Mouse (Mus musculus) CH12.LX (cell line): ENCODE measurements at regions not wholly inside any gene's neighbourhood (a gene's known extent, or its start where the extent isn't known, plus 50 kb on each side); places are given as distances from the start of the nearest gene placed in this dataset.

Source experiments
- DNase-seq: peaks from one replicate; pipeline ENCODE4 v3.0.0-alpha.2; 2013; ENCODE audit errors: extremely low read depth
- H3K27ac ChIP-seq: 2 replicates; pipeline ENCODE4 v1.5.1; 2012; ENCODE audit warnings: low read depth, mild to moderate bottlenecking, control low read depth, moderate library complexity; ENCODE audit not compliant: insufficient read depth
- H3K27me3 ChIP-seq: replicated peaks from 2 replicates; pipeline ENCODE3; 2012; ENCODE audit warnings: inconsistent platforms
- H3K36me3 ChIP-seq, 2 experiments: replicated peaks in 1 of 2; 2 replicates each; pipeline versions ENCODE3 to v1.6.1; 2012; ENCODE audit warnings: inconsistent platforms in 1 of 2, low read length in 1 of 2, mild to moderate bottlenecking in 1 of 2, mixed read lengths in 1 of 2, moderate library complexity in 1 of 2; ENCODE audit not compliant: control insufficient read depth in 1 of 2, insufficient read depth in 1 of 2
- H3K4me1 ChIP-seq, 2 experiments: 2 replicates each; pipeline ENCODE4 v1.6.1; 2012; ENCODE audit warnings: inconsistent platforms in 1 of 2, moderate library complexity in 1 of 2; ENCODE audit not compliant: insufficient read depth in 2 of 2, control insufficient read depth in 1 of 2
- H3K4me2 ChIP-seq: 2 replicates; pipeline ENCODE4 v1.6.1; 2012; ENCODE audit warnings: low read depth, mild to moderate bottlenecking, control low read depth; ENCODE audit not compliant: poor library complexity, insufficient read depth, severe bottlenecking
- H3K4me3 ChIP-seq, 3 experiments: fragments of 150-350 bp in 1 of 3; sonication (generic) in 1 of 3; replicated peaks in 1 of 3; 2 replicates each; pipeline versions ENCODE3 to v1.5.1; 2011 to 2012; ENCODE audit warnings: low read depth in 2 of 3, low read length in 2 of 3, mild to moderate bottlenecking in 2 of 3, moderate library complexity in 2 of 3, control low read depth in 1 of 3, improper control_type of control experiment in 1 of 3, inconsistent platforms in 1 of 3, mixed read lengths in 1 of 3; ENCODE audit not compliant: poor library complexity in 1 of 3
- H3K79me2 ChIP-seq: replicated peaks from 2 replicates; pipeline ENCODE4 v1.6.1; 2012; ENCODE audit warnings: mild to moderate bottlenecking, moderate library complexity; ENCODE audit not compliant: control insufficient read depth, poor library complexity, insufficient read depth, severe bottlenecking; ENCODE audit errors: extremely low read depth
- H3K9ac ChIP-seq: 2 replicates; pipeline ENCODE4 v1.6.1; 2012; ENCODE audit warnings: low read depth, mild to moderate bottlenecking, control low read depth, moderate library complexity; ENCODE audit not compliant: insufficient read depth
- H3K9me3 ChIP-seq: replicated peaks from 2 replicates; pipeline ENCODE3; 2012; ENCODE audit warnings: low read length, inconsistent platforms, mixed read lengths
- BHLHE40 ChIP-seq: IDR thresholded peaks from 2 replicates; pipeline ENCODE4 v1.6.1; 2011; ENCODE audit warnings: mild to moderate bottlenecking, low read depth, low read length, improper control_type of control experiment
- CHD1 ChIP-seq: IDR thresholded peaks from 2 replicates; pipeline ENCODE4 v1.6.1; 2012; ENCODE audit warnings: low read depth, low read length, improper control_type of control experiment, inconsistent platforms
- CTCF ChIP-seq, 2 experiments: IDR thresholded peaks in 1 of 2; conservative IDR thresholded peaks in 1 of 2; 2 replicates each; pipeline ENCODE4 v1.5.1; 2011 to 2012; ENCODE audit warnings: low read depth in 2 of 2, low read length in 2 of 2, improper control_type of control experiment in 1 of 2, inconsistent platforms in 1 of 2, mild to moderate bottlenecking in 1 of 2, moderate library complexity in 1 of 2
- ELF1 ChIP-seq: IDR thresholded peaks from 2 replicates; pipeline ENCODE4 v1.6.1; 2014; ENCODE audit warnings: low read depth, mild to moderate bottlenecking, inconsistent platforms, low read length, improper control_type of control experiment
- ETS1 ChIP-seq: conservative IDR thresholded peaks from 2 replicates; pipeline ENCODE4 v1.6.1; 2012; ENCODE audit warnings: low read depth, mild to moderate bottlenecking, inconsistent platforms, low read length, improper control_type of control experiment, moderate library complexity
- IRF4 ChIP-seq: IDR thresholded peaks from 2 replicates; pipeline ENCODE4 v1.6.1; 2014; ENCODE audit warnings: low read depth, mild to moderate bottlenecking, inconsistent platforms, low read length, improper control_type of control experiment
- JUN ChIP-seq: IDR thresholded peaks from 2 replicates; pipeline ENCODE4 v1.6.1; 2011; ENCODE audit warnings: low read depth, mild to moderate bottlenecking, low read length, improper control_type of control experiment, moderate library complexity; ENCODE audit not compliant: insufficient read depth
- JUND ChIP-seq: conservative IDR thresholded peaks from 2 replicates; pipeline ENCODE4 v1.6.1; 2011; ENCODE audit warnings: low read depth, low read length, improper control_type of control experiment
- KAT2A ChIP-seq: IDR thresholded peaks from 2 replicates; pipeline ENCODE4 v1.6.1; 2012; ENCODE audit warnings: low read length, improper control_type of control experiment, inconsistent platforms; ENCODE audit not compliant: insufficient replicate concordance
- MAFK ChIP-seq: IDR thresholded peaks from 2 replicates; pipeline ENCODE4 v1.6.1; 2011; ENCODE audit warnings: low read length, improper control_type of control experiment; ENCODE audit not compliant: insufficient replicate concordance
- MEF2A ChIP-seq: IDR thresholded peaks from 2 replicates; pipeline ENCODE4 v1.6.1; 2014; ENCODE audit warnings: low read depth, mild to moderate bottlenecking, inconsistent platforms, low read length, improper control_type of control experiment, borderline replicate concordance
- NELFE ChIP-seq: IDR thresholded peaks from 2 replicates; pipeline ENCODE4 v1.6.1; 2011; ENCODE audit warnings: low read depth, low read length, improper control_type of control experiment
- NRF1 ChIP-seq: IDR thresholded peaks from 2 replicates; pipeline ENCODE4 v1.6.1; 2014; ENCODE audit warnings: low read depth, mild to moderate bottlenecking, inconsistent platforms, low read length, improper control_type of control experiment, moderate library complexity
- RCOR1 ChIP-seq: conservative IDR thresholded peaks from 2 replicates; pipeline ENCODE4 v1.6.1; 2012; ENCODE audit warnings: low read depth, mild to moderate bottlenecking, inconsistent platforms, low read length, improper control_type of control experiment
- SMC3 ChIP-seq: IDR thresholded peaks from 2 replicates; pipeline ENCODE4 v1.6.1; 2011; ENCODE audit warnings: low read depth, low read length, improper control_type of control experiment
- TCF12 ChIP-seq: IDR thresholded peaks from 2 replicates; pipeline ENCODE4 v1.6.1; 2014; ENCODE audit warnings: low read depth, mild to moderate bottlenecking, inconsistent platforms, low read length, improper control_type of control experiment
- USF1 ChIP-seq: IDR thresholded peaks from 2 replicates; pipeline ENCODE4 v1.6.1; 2014; ENCODE audit warnings: low read depth, mild to moderate bottlenecking, inconsistent platforms, low read length, improper control_type of control experiment
- USF2 ChIP-seq: conservative IDR thresholded peaks from 2 replicates; pipeline ENCODE4 v1.6.1; 2011; ENCODE audit warnings: low read depth, low read length, improper control_type of control experiment
- ZKSCAN1 ChIP-seq: IDR thresholded peaks from 2 replicates; pipeline ENCODE4 v1.6.1; 2012; ENCODE audit warnings: low read depth, inconsistent platforms, low read length, improper control_type of control experiment, borderline replicate concordance
- ZNF384 ChIP-seq: IDR thresholded peaks from 2 replicates; pipeline ENCODE4 v1.6.1; 2012; ENCODE audit warnings: low read depth, low read length, improper control_type of control experiment, inconsistent platforms
- dilution Hi-C: fragments of 300-500 bp; cut with MboI; formaldehyde crosslinking; loops from 2 replicates; pipeline ENCODE4 v1.14.3; 2020; ENCODE audit warnings: low sequenced_read_pairs; ENCODE audit not compliant: extremely low pct_unique_long_range_greater_than_20kb, extremely low pct_ligation_motif_present
- in situ Hi-C: fragments of 300-500 bp; cut with MboI; formaldehyde crosslinking; loops from 3 replicates; pipeline ENCODE4 v1.14.3; 2019; ENCODE audit warnings: low sequenced_read_pairs, low pct_ligation_motif_present, low pct_unique_long_range_greater_than_20kb, mixed read lengths

- TF ChIP-seq ELF1 (no peak), ZNF384 (0 out of 2 replicates have a peak, but pooled peaks have one; percentile 13)
- in situ Hi-C loops = no loop called here
- no peaks in the 10 kb centered on the region for H3K27me3 ChIP-seq
- H3K36me3 ChIP-seq = no peaks in the 10 kb centered on the region
- DNase-seq = no peak
- dilution Hi-C loops = no loop called here
- H3K9ac ChIP-seq = no peak overlapping the region
- no peaks in the 10 kb centered on the region for H3K9me3 ChIP-seq
- no peak overlapping the region for H3K27ac ChIP-seq
- no peak overlapping the region for H3K4me2 ChIP-seq
- H3K4me1 ChIP-seq = peaks cover 2 to 24% of the 10 kb centered on the region in 2 experiments
- H3K4me3 ChIP-seq = no peak overlapping the region
- no peaks in the 10 kb centered on the region for H3K79me2 ChIP-seq
Measured at GRCm38 (mm10) chrX:99331764-99332456, 139.2 kb downstream of the Pja1 start.

- Histone ChIP-seq H3K27me3 (no peaks in the 10 kb centered on the region), H3K27ac (no peak overlapping the region), H3K36me3 (no peaks in the 10 kb centered on the region), H3K4me2 (no peak overlapping the region), H3K4me1 (peaks cover 2 to 24% of the 10 kb centered on the region in 2 experiments), H3K79me2 (no peaks in the 10 kb centered on the region), H3K9ac (no peak overlapping the region), H3K9me3 (no peaks in the 10 kb centered on the region), H3K4me3 (no peak overlapping the region)
- peak; percentile 30 for DNase-seq
- in situ Hi-C loops = no loop called here
- dilution Hi-C loops = no loop called here
- TF ChIP-seq USF2 (no peak), KAT2A (no peak), NRF1 (no peak), NELFE (no peak), ZKSCAN1 (no peak), ETS1 (no peak), CTCF (conservative IDR thresholded peaks at IDR 0.05 in 1 of 2, IDR thresholded peaks at IDR 0.05 in 1 of 2; ENCODE audit: low read depth in 2 of 2, low read length in 2 of 2) (no peak), USF1 (no peak), SMC3 (no peak), JUND (no peak), TCF12 (no peak), MAFK (no peak), BHLHE40 (no peak), RCOR1 (no peak), MEF2A (no peak), JUN (no peak), CHD1 (no peak), IRF4 (no peak)
Measured at GRCm38 (mm10) chrX:99330386-99330785, 140.7 kb downstream of the Pja1 start.
